Mouse (Mus musculus) ES-Bruce4 (cell line): ENCODE data around the gene Dedd2. TPM values are rescaled to one million over a fixed set of nuclear protein-coding genes. Genes with fewer than 3 reads are reported as not detected.

Experiments used
- H3K27ac ChIP-seq: 2 replicates; pipeline ENCODE4 v1.5.1; 2012; ENCODE audit warnings: low read length, inconsistent platforms; ENCODE audit not compliant: insufficient read depth
- H3K27me3 ChIP-seq: 2 replicates; pipeline ENCODE4 v1.6.1; 2012; ENCODE audit warnings: mild to moderate bottlenecking, low read length, inconsistent platforms; ENCODE audit not compliant: control insufficient read depth, poor library complexity, insufficient read depth, severe bottlenecking
- H3K36me3 ChIP-seq: 2 replicates; pipeline ENCODE4 v1.6.1; 2012; ENCODE audit warnings: inconsistent platforms, mild to moderate bottlenecking, low read length, moderate library complexity; ENCODE audit not compliant: control insufficient read depth, poor library complexity, insufficient read depth, severe bottlenecking
- H3K4me1 ChIP-seq: one replicate; pipeline ENCODE4 v1.8.1; 2011; ENCODE audit warnings: low read length; ENCODE audit not compliant: control insufficient read depth, insufficient read depth
- H3K4me3 ChIP-seq: 2 replicates; pipeline ENCODE4 v1.5.1; 2011; ENCODE audit warnings: low read depth, mild to moderate bottlenecking, low read length
- H3K9ac ChIP-seq: 2 replicates; pipeline ENCODE4 v1.6.1; 2012; ENCODE audit warnings: low read depth, mild to moderate bottlenecking, inconsistent platforms; ENCODE audit not compliant: poor library complexity, severe bottlenecking
- H3K9me3 ChIP-seq: replicated peaks from 2 replicates; pipeline ENCODE4 v1.6.1; 2012; ENCODE audit warnings: mild to moderate bottlenecking, low read length, inconsistent platforms; ENCODE audit not compliant: control insufficient read depth, poor library complexity, insufficient read depth, severe bottlenecking
- CTCF ChIP-seq: IDR thresholded peaks from one replicate; pipeline ENCODE4 v1.8.1; 2011; ENCODE audit warnings: low read depth, low read length
- EP300 ChIP-seq: IDR thresholded peaks from 2 replicates; pipeline ENCODE4 v1.6.1; 2011; ENCODE audit warnings: low read depth, low read length; ENCODE audit not compliant: insufficient read depth
- POLR2A ChIP-seq: IDR thresholded peaks from one replicate; pipeline ENCODE4 v1.8.1; 2011; ENCODE audit warnings: low read length; ENCODE audit not compliant: insufficient read depth
- polyA plus RNA-seq: library from polyadenylated mRNA; stranded (reverse); fragments of >200 nt; gene quantifications from 2 replicates; pipeline ENCODE4 v1.2.4, GENCODE M21; 2011; ENCODE audit warnings: low read depth; ENCODE audit not compliant: missing spikeins, insufficient read depth, insufficient read length

Dedd2 gene
- polyA plus RNA-seq, 1 experiment = 10.2 TPM

- TF ChIP-seq CTCF (no peak), POLR2A (no peak), EP300 (no peak)
- Histone ChIP-seq H3K4me3 (no peak overlapping the region), H3K36me3 (no peaks in the 10 kb centered on the region), H3K4me1 (no peaks in the 10 kb centered on the region), H3K9ac (no peak overlapping the region), H3K27me3 (no peaks in the 10 kb centered on the region), H3K27ac (no peak overlapping the region), H3K9me3 (no peaks in the 10 kb centered on the region)
These were observed 54.3 kb downstream of the Dedd2 start for GRCm38 (mm10) chr7:25166106-25166505.

DNA sequence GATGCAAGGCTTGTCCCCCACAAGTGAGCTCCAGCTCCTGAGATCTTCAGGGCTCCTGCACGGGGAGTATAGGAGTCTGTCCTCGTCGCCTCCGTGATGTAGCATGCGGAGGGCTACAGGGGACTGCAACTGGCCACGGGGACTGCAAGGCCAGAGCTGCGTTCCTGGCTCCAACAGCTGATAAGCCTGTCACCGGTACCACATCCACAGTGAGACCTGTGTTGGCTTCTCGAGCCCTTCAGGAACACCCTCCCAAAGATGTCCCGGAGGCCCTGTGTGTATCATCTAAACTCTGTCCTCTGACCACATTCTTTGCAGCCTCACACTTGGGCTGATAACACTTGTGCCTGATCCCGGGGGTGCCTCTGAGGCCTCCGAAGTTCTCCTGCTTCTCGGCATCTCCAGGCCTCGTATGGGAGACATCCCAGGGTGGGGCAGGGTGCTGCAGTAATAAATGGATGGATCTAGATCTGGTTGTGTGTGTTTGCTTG lies 64.2 kb downstream of the Dedd2 start:
- H3K4me1 ChIP-seq = peaks cover 6% of the 10 kb centered on the region
- H3K27me3 ChIP-seq = no peaks in the 10 kb centered on the region
- no peak for TF ChIP-seq POLR2A
- no peak for TF ChIP-seq CTCF
- no peak overlapping the region for H3K9ac ChIP-seq
- no peak overlapping the region for H3K4me3 ChIP-seq
- no peaks in the 10 kb centered on the region for H3K36me3 ChIP-seq
- no peak overlapping the region for H3K27ac ChIP-seq
- no peaks in the 10 kb centered on the region for H3K9me3 ChIP-seq

- Histone ChIP-seq H3K4me1 (peaks cover 11% of the 10 kb centered on the region), H3K9me3 (no peaks in the 10 kb centered on the region), H3K4me3 (peak overlapping the region; percentile 50), H3K36me3 (no peaks in the 10 kb centered on the region), H3K9ac (0 out of 2 replicates have a peak overlapping the region, but pooled peaks have one; percentile 6), H3K27ac (peak overlapping the region; percentile 68), H3K27me3 (no peaks in the 10 kb centered on the region)
- TF ChIP-seq POLR2A = no peak
- no peak for TF ChIP-seq CTCF
- TF ChIP-seq EP300 = no peak
These were observed 64.8 kb downstream of the Dedd2 start for GRCm38 (mm10) chr7:25155469-25156157.

DNA sequence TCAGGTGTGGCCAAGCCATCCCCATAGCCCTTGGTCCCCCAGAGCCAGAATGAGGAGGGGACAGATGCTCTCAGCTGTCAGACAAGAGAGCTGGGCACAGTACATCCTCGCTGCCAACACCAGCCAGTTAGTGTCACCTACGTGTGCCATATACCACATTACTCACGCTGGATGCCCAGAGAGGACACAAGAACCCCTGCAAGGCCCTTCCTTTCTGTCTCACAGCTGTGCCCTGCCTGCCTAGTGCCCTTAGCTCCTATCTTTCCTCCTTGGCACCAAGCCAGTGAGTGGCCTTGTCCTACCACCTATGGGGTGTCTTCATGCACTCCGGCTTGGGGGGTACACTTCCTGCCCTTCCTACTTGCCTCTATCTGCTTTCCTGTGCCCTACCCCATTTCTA lies 65.8 kb downstream of the Dedd2 start:
- no peak for TF ChIP-seq CTCF
- TF ChIP-seq POLR2A = no peak
- no peak for TF ChIP-seq EP300
- no peaks in the 10 kb centered on the region for H3K36me3 ChIP-seq
- peaks cover 13% of the 10 kb centered on the region for H3K4me1 ChIP-seq
- H3K9ac ChIP-seq = no peak overlapping the region
- H3K27me3 ChIP-seq = no peaks in the 10 kb centered on the region
- H3K27ac ChIP-seq = 0 out of 2 replicates have a peak overlapping the region, but pooled peaks have one; percentile 68
- H3K9me3 ChIP-seq = no peaks in the 10 kb centered on the region
- no peak overlapping the region for H3K4me3 ChIP-seq

GRCm38 (mm10) chr7:25153841-25154240 lies 66.6 kb downstream of the Dedd2 start:
- TF ChIP-seq EP300 (no peak), CTCF (no peak), POLR2A (no peak)
- H3K9me3 ChIP-seq = no peaks in the 10 kb centered on the region
- no peaks in the 10 kb centered on the region for H3K36me3 ChIP-seq
- H3K27me3 ChIP-seq = no peaks in the 10 kb centered on the region
- H3K4me3 ChIP-seq = no peak overlapping the region
- no peak overlapping the region for H3K27ac ChIP-seq
- H3K4me1 ChIP-seq = peaks cover 13% of the 10 kb centered on the region
- no peak overlapping the region for H3K9ac ChIP-seq

GRCm38 (mm10) chr7:25151916-25152556 lies 68.4 kb downstream of the Dedd2 start:
- no peak for TF ChIP-seq POLR2A
- TF ChIP-seq EP300 = no peak
- Histone ChIP-seq H3K4me3 (no peak overlapping the region), H3K27me3 (no peaks in the 10 kb centered on the region), H3K4me1 (peaks cover 13% of the 10 kb centered on the region), H3K27ac (no peak overlapping the region), H3K9me3 (no peaks in the 10 kb centered on the region), H3K36me3 (no peaks in the 10 kb centered on the region), H3K9ac (no peak overlapping the region)
